Mouse (Mus musculus): Measurements from ENCODE around the gene Kif19a.

Kif19a gene

DNA sequence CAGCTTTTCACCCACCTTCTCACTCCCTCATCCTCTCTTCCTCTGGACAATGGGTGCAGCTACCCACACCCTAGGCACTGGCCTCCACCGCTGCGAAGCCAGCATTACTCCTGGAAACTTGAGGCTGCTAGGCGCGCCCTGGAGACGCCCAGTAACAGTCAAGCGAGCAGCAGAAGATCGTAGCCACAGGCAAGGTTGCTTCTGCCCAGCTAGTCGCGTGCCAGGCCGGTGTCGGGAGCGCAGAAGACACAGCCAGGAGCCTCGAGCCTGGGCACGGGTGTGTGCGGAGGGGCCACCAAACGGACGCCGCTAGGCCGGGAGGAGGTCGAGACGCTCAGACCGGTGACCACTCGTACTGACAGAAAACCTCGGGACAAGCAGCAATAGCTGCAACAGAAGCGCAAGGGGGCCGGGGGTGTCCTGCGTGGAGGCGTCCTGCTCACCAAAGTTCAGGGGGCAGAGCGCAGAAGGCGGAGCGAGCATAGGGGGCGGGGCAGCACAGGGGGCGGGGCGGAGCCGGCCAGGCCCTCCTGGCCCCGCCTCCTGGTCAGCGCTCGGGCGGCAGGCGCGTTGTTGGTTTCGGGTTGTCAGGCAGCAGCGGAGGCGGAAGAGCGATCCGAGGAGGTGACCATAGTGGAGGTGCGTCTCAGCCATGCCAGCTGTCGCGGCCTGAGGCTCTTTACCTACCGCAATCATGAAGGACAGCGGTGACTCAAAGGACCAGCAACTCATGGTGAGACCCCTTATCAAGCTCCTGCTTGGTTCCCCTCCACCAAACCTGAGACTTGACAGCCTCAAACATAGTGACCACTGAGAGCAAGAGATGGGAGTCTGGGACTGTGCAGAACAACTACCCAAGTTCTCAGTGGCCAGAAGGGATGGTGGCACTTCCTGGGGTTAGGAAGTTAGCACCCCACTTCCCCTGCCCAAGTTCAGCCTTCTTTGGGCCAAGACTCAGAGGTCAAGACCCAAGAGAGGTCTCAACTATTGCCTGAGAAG lies at the start of gene Kif19a:
Gene Kif19a (plus strand): TSS at position 569 of the 999 bp plus-strand sequence.
- in situ Hi-C loops (cut with MboI; ENCODE audit: low sequenced_read_pairs), result no loop called here

DNA sequence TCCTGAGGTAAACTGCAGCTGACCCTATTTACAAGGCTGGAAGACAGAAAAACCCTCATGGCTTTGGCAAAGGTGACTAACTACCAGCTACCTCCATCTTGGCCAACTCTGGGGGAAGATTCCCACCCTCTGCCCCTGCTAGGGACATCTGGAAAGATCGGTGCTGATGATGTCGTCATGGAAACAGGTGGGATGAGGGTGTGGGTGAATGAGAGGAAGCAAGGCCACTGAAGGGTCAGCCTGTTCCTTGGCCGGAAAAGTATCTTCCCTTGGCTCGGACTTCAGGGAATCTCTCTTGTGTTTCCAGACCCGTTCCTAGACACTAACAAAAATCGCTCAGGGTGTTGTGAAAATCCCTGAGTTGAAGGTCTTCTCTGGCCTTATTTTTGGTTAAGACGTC lies 49.7 kb upstream of the Kif19a start:
- in situ Hi-C loops (cut with MboI; ENCODE audit: low sequenced_read_pairs), result no loop called here

DNA sequence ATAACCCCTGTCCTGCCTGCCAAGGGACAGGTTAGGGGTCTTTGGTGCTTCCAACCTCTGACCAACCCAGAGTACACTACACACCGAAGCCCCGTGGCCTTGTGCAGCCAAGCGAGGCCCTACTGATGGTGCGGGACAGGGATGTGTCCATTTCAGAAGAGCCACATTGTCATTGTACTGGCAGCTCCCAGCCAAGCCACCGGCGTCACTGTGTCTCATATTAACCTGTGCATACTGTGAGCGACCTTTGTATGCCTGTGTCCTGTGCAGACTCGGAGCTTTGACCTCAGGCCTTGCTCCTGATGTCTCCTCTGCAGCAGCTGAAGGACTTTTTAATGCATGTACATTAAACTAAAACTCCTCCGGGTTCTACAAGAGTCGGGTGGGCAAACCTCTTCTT lies 44.7 kb upstream of the Kif19a start:
- in situ Hi-C loops (cut with MboI; ENCODE audit: low sequenced_read_pairs), result no loop called here

DNA sequence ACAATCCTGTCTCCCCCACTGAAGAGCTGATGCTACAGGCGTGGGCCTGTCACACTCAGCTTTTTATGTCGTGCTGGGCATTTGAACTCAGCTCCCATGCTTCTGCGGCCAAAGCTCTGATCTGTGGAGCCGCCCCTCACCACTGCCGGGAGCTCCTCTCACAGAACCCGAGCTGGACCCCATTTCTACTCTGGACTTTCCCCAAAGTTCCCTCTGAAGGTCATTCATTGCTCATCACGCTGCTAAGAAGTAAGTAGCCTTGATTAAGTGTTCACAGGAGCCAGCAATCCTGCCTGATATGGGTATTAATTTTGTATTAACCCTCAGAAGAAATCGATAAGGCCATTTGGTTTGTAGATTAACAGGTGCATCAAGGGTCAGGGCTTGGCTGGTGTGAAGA lies 42.8 kb upstream of the Kif19a start:
- in situ Hi-C loops (cut with MboI; ENCODE audit: low sequenced_read_pairs), result no loop called here

DNA sequence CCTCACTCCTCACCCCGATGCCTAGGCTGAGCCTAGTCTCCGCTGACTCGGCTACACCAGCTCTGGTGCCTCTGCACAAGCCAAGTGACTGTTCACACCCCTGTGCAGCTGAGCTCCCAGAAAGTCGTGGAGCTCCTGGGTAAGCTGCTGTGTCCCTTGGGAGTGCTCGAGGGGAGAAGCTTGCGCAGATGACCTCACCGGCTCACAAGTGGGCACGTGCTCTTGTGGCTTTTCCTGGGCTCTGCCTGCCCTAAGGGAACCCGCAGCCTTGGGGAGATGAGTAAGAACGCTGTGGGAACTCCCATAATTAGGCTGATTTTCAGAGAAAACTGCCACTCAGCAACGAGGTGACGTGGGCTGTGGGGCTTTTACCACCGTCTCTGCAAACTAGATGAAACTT lies 42.2 kb upstream of the Kif19a start:
- in situ Hi-C loops (cut with MboI; ENCODE audit: low sequenced_read_pairs), result no loop called here

DNA sequence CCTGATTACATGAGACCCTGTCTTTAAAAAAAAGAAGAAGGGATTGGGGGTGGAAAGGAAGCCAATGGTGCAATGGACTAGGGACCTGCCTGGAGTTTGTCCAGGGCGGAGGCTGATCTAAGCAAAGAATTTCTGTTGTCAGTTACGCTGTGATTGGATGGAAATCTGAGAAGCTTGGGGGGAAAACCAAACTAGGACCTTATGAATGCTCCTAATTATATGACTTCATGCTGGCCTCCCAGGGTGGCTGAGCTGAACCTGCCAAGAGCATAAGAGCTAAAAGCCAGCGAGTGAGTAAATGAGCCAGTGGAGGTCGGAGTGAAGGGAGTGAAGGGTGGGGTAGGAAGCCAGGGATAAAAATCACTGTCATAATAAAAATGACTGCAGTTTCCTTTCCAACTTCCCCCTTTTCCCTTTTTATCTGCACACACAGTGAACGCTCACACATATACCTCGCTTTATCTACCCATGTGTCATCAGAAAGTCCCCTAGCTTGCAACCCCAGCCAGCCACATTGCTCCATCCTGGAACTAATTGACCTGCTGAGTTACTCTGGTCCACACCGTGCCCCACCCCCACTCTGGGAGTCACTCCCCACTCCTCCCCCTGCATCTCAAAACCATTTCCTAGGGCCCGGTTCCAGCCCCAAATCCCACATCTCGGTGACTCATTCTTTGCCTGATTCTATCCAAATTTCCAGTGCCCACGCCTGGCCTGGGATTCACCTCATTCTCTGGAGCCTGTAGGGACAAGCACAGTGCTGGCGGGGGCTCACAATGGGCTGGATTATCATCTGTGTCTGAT lies 40.2 kb upstream of the Kif19a start:
- in situ Hi-C loops (cut with MboI; ENCODE audit: low sequenced_read_pairs), result no loop called here

DNA sequence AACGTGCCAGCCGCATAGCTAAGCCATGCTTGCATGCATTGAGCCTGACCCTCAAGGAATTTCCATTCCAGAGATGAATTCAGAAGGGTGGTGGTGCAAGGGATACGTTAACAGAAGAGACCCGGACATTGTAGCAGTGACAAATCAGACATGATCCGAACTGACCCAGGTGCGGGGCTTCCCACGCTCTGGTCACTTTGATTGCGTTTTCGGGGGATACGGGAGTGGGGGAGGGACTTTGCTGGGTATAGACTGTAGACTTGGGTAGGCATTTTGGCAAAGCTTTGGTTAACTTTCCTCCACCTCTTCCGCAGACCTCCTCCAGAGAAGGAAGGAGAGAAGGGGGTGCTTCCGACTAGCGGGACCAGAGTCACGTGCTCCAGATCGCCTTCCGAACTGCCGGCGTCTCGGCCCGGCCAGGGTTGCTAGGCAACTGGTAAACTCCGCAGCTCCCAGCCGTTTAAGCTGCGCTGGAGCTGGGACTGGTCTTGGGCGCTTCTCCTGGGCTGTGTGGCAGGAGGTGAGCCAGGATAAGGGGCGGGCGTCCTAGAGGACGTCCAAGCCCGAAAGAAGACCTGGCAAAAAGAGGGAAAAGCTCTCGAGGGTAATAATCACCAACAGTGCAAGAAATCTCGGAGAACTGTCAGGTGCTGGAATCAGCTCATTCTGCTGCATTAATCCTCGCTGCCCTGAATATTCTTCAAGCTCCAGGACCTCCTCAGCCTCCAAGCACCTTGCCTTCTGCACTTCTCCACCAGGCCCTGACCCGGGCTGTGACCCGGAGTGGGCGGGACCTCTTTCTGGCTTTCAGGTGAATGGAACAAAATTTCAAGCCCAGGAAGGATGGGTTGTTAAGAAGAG lies 38.0 kb upstream of the Kif19a start, which contains the start of gene Dnaic2:
Gene Dnaic2 (plus strand): TSS at position 444 of the 861 bp plus-strand sequence.
- in situ Hi-C loops (cut with MboI; ENCODE audit: low sequenced_read_pairs), result no loop called here

DNA sequence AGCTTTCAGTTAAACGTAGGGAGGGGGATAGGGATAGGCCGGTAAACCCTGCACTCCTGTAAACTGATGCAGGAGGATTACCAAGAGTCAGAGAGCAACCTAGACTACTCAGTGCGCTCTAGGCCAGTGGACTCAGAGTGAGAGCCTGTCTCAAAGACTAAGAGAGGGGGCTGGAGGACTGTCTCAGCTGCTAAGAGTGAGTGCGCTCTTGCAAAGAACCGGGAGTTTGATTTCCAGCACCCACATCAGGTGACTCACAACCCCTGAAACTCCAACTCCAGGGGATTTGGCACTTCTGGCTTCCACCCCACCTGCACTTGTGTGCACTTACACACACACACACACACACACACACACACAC lies 37.4 kb upstream of the Kif19a start:
- in situ Hi-C loops (cut with MboI; ENCODE audit: low sequenced_read_pairs), result no loop called here

DNA sequence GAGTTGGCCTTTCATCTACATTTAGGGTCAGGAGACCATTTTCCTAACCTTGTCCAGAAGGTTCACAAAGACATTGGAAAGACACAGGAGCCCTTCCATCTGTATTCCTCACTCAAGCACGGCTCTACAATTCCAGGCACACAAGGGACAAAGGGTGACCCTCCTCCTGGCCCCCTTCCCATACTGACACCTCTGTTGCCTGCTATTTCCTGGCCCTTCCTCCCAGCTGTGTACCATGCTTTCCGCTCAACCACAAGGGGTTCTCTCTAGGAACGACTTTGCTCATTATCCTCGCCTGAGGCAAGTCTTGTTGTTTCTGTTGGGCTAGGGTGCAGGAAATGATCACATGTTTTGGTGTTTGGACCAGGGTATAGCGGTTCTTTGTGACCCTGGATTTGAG lies 36.9 kb upstream of the Kif19a start:
- in situ Hi-C loops (cut with MboI; ENCODE audit: low sequenced_read_pairs), result no loop called here

DNA sequence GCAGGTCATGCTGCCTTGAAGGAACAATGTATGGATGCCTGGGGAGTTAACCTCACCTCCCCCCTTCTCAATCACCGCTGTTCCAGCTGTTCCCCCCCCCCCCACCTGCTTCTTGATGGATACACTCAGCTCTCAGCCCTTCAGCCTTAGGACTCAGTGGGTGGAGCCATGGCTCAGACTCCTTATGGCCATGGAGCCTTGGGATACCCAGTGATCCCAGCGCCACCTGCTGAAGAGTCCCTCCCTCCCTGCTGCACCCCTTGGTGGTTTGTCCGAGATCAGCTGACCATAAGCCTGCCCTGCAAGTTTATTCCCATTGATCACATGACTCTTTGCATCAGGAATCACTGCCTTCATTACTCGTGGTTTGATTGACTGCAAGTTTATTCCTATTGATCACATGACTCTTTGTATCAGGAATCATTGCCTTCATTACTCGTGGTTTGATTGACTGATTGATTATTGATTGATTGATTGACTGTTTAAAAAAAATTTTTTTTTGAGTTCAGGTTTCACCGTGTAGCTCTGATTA lies 35.3 kb upstream of the Kif19a start:
- in situ Hi-C loops (cut with MboI; ENCODE audit: low sequenced_read_pairs), result no loop called here

DNA sequence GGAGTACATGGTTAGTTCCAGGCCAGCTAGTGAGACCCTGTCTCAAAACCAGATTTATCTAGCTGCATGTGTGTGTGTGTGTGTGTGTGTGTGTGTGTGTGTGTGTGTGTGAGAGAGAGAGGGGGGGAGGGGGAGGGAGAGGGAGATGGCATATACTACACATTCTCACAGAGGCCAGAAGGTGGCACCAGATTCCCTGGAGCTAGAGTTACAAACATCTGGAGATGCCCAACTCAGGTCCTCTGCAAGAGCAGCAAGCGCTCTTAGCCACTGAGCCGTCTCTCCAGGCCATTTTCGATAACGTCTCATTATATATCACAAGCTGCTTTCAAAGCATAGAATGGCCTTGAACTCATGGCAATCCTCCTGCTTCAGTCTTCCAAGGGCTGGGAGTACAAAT lies 33.5 kb upstream of the Kif19a start:
- in situ Hi-C loops (cut with MboI; ENCODE audit: low sequenced_read_pairs), result no loop called here

DNA sequence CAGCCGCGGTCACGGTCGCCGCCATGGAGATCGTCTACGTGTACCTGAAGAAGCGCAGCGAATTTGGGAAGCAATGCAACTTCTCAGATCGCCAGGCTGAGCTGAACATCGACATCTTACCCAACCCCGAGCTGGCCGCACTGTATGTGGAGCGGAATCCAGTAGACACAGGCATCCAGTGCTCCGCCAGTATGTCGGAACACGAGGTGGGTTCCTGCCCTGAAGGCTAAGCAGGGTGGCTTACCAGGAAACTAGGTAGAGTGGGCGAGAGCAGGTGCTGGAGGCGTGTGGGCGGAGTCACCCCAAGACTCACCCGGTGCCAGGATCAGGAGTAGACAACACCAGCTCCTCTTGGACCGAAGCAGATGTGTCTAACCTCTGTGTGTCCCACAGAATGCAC lies 32.3 kb upstream of the Kif19a start:
- in situ Hi-C loops (cut with MboI; ENCODE audit: low sequenced_read_pairs), result no loop called here

DNA sequence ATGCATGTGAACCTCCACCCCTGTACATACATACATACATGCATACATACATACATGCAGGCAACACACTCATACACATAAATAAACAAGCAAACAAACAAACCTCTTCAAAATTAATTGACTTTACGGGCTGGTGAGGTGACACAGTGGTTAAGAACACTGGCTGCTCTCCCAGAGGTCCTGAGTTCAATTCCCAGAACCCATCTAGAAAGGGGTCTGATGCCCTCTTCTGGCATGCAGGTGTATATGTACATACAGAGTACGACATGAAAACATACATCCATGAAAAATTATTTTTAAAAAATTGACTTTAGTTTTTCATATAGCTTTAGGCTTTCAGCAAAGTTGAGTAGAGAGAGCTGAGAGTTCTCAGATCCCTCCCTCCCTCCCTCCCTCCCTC lies 29.1 kb upstream of the Kif19a start:
- in situ Hi-C loops (cut with MboI; ENCODE audit: low sequenced_read_pairs), result no loop called here

DNA sequence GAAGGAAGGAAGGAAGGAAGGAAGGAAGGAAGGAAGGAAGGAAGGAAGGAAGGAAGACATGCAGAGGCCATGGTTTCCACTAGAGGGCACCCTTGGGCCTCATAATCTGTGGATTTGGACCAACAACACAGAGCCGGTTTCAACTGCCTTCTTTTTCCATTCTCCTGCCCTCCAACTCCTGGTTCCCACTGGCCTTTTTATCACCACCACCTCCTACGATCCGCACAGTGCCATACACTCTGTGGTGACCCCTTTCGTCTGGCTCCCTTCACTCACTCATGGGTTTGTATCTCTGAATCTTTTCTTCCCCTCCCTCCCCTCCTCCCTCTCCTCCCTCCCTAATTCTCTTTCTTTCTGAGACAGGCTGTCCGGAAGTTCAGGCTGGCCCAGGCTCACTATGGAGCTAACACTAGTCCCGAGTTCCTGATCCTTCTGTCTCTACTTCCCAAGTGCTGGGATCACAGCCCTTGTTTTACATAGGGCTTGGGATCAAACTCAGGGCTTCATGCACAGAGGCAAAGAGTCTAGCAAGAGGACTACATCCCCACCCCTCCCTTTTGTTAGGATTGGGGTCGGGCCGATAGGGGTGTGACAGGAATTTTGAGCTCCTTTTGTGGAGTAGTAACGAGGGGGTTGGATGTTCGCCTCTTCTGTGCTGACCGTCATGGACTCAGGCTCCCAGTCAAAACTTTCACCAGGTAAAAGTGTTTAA lies 28.1 kb upstream of the Kif19a start:
- in situ Hi-C loops (cut with MboI; ENCODE audit: low sequenced_read_pairs), result no loop called here

DNA sequence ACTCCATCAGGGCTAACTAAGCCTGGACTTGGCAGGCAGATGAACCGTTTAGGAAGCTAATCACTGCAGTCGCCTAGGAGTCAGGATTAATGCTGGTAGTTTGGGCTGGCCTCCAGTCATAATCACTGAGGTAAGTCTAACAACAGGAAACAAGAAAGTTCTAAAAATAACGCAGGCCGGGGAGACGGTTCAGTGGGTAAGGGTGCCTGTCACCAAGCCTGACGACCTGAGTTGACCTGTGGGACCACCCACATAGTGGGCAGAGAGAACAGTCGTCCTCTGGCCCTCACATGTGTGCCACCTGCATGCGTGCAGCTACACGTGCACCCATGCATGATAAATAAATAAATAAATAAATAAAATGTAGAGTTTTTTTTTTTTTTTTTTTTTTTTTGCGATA lies 24.6 kb upstream of the Kif19a start:
- in situ Hi-C loops (cut with MboI; ENCODE audit: low sequenced_read_pairs), result no loop called here

DNA sequence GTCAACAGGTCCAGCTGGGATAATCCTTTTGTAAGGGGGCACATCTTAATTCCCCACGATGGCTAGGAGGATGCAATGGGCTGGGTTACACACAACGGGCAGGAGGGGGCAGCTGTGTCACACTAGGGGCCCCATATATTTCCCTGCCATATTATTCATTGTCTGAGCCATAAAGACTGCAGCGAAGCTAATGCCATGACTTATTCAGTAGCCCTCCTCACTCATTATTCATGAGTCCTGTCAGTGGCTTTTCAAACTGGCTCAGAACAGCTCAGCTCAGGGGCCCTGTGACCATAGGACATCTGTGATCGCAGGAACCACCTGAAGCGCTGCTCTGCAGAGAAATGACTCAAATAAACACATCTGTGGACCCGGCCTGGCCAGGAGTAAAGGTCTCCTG lies 23.7 kb upstream of the Kif19a start:
- in situ Hi-C loops (cut with MboI; ENCODE audit: low sequenced_read_pairs), result no loop called here

DNA sequence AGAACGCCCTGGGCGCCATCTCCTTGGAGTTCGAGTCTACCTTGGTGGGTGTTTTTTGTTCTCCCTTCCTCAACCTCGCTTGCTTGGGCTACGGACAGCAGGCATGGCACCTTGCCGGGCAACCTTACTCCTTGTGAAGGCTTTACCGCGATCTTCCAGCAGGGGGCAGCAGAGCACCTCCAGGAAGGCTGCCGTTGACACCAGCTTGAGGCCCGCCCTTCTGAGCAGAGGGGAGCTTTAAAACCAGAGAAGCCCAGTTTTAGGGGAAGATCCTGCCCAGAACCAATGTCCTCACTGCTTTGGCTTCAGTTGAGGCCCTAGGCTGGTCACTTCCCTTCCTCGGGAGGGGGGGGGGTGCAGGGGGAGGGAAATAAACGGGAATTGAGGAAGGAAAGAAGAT lies 20.1 kb upstream of the Kif19a start:
- in situ Hi-C loops (cut with MboI; ENCODE audit: low sequenced_read_pairs), result no loop called here

DNA sequence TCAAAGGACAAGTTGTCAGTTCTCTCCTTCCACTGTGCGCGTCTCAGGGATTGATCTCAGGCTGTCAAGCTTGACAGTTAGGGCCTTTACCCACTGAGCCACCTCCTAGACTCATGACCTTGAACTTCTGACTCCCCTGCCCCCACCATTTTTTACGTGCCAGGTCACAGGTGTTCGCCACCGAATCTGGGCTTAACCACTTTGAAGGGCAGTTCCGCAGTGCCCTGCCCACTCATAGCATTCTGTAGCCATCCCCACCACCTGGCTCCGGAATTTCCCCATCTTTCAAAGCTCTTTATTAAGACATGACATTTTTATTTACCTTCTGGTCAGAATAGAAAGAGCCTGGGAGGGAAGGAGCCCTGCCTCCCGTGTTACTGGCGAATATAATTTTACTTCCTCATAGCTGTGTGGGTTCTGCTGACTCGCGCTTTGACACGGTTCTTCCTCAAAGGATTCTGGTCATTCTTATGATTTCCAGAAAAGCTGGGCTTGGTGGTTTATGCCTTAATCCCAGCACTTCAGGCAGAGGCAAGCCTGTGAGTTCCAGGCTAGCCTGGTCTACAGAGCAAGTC lies 17.5 kb upstream of the Kif19a start:
- in situ Hi-C loops (cut with MboI; ENCODE audit: low sequenced_read_pairs), result no loop called here

DNA sequence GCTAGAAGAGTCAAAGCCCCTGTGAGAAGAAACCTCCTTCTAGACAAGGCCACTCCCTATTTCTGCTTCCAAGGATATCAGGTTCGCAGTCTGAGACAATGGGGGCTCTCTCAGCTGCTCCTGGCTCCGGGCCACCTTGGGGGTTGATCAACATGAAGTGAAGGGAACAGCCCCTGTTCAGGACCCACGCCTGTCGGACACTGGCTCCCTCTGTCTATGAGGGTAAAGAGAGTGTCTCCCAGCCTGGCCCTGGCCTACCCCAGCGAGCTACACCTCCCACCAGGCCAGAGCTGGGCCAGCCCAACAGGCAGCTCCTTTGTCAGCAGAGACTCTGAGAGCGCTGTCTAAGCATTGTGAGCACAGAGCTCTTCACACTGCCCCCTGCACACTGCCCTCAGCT lies 4.7 kb downstream of the Kif19a start:
- in situ Hi-C loops (cut with MboI; ENCODE audit: low sequenced_read_pairs), result no loop called here

DNA sequence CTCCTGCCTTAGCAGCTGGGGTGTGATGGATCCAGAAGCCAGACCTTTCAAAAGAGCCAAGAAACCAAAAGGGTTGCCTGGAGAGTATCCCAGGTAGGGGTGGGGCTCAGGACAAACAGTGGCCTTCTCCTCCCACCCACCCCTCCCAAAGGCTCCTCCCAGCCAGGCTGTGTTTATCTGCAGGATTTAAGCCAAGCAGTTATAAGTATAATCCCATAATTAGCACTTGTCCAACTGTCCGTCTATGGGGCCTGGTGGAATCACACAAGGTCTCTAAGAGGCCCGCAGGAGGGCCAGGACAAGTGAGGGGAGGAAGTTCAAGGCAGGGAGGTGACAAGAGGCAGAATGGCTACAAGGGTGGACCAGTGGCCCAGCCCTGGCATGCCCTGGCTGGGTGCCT lies 6.7 kb downstream of the Kif19a start:
- in situ Hi-C loops (cut with MboI; ENCODE audit: low sequenced_read_pairs), result no loop called here
